Mouse (Mus musculus) B cell, adult (primary cell): ENCODE measurements around the gene Olfr228. TPM values are rescaled to one million over a fixed set of nuclear protein-coding genes. Genes with fewer than 3 reads are reported as not detected.

ENCODE experiments used
- total RNA-seq: library from RNA; stranded (reverse); gene quantifications from 4 replicates; pipeline ENCODE4 v1.2.4, GENCODE M21; 2023; ENCODE audit not compliant: inconsistent age

The Olfr228 gene
- not detected in 4 replicates for total RNA-seq

GRCm38 (mm10) chr2:86487286-86487685 is at the start of gene Olfr228:
TSS of gene Olfr228 (minus strand) at chr2:86487386.

DNA sequence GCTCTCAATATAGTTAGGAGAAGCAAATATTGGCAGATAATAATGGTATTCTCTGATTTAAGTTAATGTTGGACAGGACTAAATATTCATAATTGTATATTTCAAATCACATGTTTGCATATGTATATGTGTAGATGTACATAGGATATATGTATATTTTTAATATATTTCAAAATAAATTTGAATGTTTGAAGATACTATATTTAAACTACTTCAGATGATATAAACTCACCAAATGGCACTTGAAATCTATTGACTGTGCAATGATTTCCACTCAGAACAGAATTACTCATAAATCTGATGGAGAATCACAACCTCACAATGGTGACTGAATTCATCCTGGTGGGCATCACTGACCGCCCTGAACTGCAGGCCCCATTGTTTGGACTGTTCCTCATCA is 21.0 kb upstream of the Olfr228 start, which contains the start of gene Olfr1076:
Gene Olfr1076 (plus strand): TSS at position 301 of the 400 bp plus-strand sequence.

DNA sequence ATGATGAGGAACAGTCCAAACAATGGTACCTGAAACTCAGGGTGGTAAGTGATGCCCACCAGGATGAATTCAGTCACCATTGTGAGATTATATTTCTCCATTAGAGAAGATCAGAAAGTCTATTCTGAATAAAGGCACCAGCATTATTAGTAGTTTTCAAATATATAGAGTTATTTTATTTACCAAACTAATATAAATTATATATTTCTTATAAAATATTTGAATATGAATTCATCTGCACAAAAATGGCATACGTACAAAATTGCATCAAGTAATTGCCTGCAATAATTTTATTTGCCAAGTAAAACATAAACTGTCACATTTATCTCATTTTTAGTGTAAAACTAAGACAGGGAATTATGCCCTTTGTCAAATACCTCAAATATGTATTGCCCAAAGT is 31.0 kb downstream of the Olfr228 start, which contains the start of gene Olfr1066:
Gene Olfr1066 (minus strand): TSS at position 101 of the 400 bp plus-strand sequence.

GRCm38 (mm10) chr2:86450491-86450890 is 36.7 kb downstream of the Olfr228 start, which contains the start of gene Olfr1065:
TSS of gene Olfr1065 (minus strand) at chr2:86450591.

Other genes with a start within 250 kb of the Olfr228 start
- gene Olfr1048, start 247.1 kb downstream of the Olfr228 start, total RNA-seq = not detected in 4 replicates
- not detected in 4 replicates for gene Olfr1049, start 229.1 kb downstream of the Olfr228 start, total RNA-seq
- gene Olfr1051, start 208.3 kb downstream of the Olfr228 start, total RNA-seq = not detected in 4 replicates
- gene Olfr1052, start 194.9 kb downstream of the Olfr228 start, total RNA-seq = not detected in 4 replicates
- gene Olfr1053, start 172.1 kb downstream of the Olfr228 start, total RNA-seq = not detected in 4 replicates
- not detected in 4 replicates for gene Olfr1054, start 152.0 kb downstream of the Olfr228 start, total RNA-seq
- gene Olfr1055, start 137.1 kb downstream of the Olfr228 start, total RNA-seq = not detected in 4 replicates
- gene Olfr1056, start 124.9 kb downstream of the Olfr228 start, total RNA-seq = not detected in 4 replicates
- not detected in 4 replicates for gene Olfr1057, start 109.0 kb downstream of the Olfr228 start, total RNA-seq
- gene Olfr1058, start 98.8 kb downstream of the Olfr228 start, total RNA-seq = not detected in 4 replicates
- gene Olfr1061, start 73.3 kb downstream of the Olfr228 start, total RNA-seq = not detected in 4 replicates
- not detected in 4 replicates for gene Olfr1062, start 60.6 kb downstream of the Olfr228 start, total RNA-seq
- not detected in 4 replicates for gene Olfr1065, start 36.8 kb downstream of the Olfr228 start, total RNA-seq
- gene Olfr1066, start 31.1 kb downstream of the Olfr228 start, total RNA-seq = not detected in 4 replicates
- gene Olfr1076, start 21.1 kb upstream of the Olfr228 start, total RNA-seq = not detected in 4 replicates
- not detected in 4 replicates for gene Olfr1079, start 55.1 kb upstream of the Olfr228 start, total RNA-seq
- gene Olfr1080, start 70.8 kb upstream of the Olfr228 start, total RNA-seq = not detected in 4 replicates
- not detected in 4 replicates for gene Olfr1082, start 111.6 kb upstream of the Olfr228 start, total RNA-seq
- not detected in 4 replicates for gene Olfr1084, start 152.3 kb upstream of the Olfr228 start, total RNA-seq
- not detected in 4 replicates for gene Olfr1085, start 174.6 kb upstream of the Olfr228 start, total RNA-seq
- not detected in 4 replicates for gene Olfr1086, start 192.7 kb upstream of the Olfr228 start, total RNA-seq
- gene Olfr1087, start 211.0 kb upstream of the Olfr228 start, total RNA-seq = not detected in 4 replicates
- not detected in 4 replicates for gene Olfr1089, start 246.3 kb upstream of the Olfr228 start, total RNA-seq